Mouse (Mus musculus) adrenal gland, adult 2 months (tissue): ENCODE results near the gene Zfp958. TPM values are rescaled to one million over a fixed set of nuclear protein-coding genes. Genes with fewer than 3 reads are reported as not detected.

ENCODE experiments used
- polyA plus RNA-seq: library from polyadenylated mRNA; depleted of rRNA; stranded (reverse); fragments of >200 nt; gene quantifications from 2 replicates; pipeline ENCODE4 v1.2.3, GENCODE M21; 2012; rRNA removed
- total RNA-seq, 2 experiments: library from RNA; stranded (reverse); gene quantifications; 2 replicates each; pipeline ENCODE4 v1.2.3; 2021

Gene Zfp958
- total and polyA plus RNA-seq, 3 experiments = 0.13 to 19.1 (median 18.2) TPM

Other genes with a start within 250 kb of the Zfp958 start
- gene Cers4, start 120.1 kb upstream of the Zfp958 start, total RNA-seq = 10 to 100 TPM; 14.4 to 28.4 TPM
- 19.2 and 23.8 TPM in 2 replicates for gene Cers4, start 120.1 kb upstream of the Zfp958 start, polyA plus RNA-seq
- gene Shcbp1, start 166.4 kb downstream of the Zfp958 start, total RNA-seq = under 1 TPM; 0.32 to 0.86 TPM
- gene Shcbp1, start 166.4 kb downstream of the Zfp958 start, polyA plus RNA-seq = not detected in 2 replicates